Mouse (Mus musculus) heart, embryonic 16.5 days (tissue): ENCODE measurements at regions not wholly inside any gene's neighbourhood (a gene's known extent, or its start where the extent isn't known, plus 50 kb on each side); places are given as distances from the start of the nearest gene placed in this dataset.

Experiments used
- ATAC-seq: fragments of 200-750 bp; cut with Nextera tagmentation; replicated peaks from 2 replicates; pipeline ENCODE4 v1.8.0; 2017; ENCODE audit warnings: moderate number of reproducible peaks; ENCODE audit not compliant: insufficient read depth, low FRiP score; ENCODE audit errors: extremely low read depth
- H3K27ac ChIP-seq: fragments of 300-500 bp; sonication (generic); 2 replicates; pipeline ENCODE4 v1.5.1; 2014; ENCODE audit warnings: mild to moderate bottlenecking, low read length, control low read depth, moderate library complexity
- H3K27me3 ChIP-seq: fragments of 300-500 bp; sonication (generic); 2 replicates; pipeline ENCODE4 v1.6.1; 2014; ENCODE audit warnings: low read length, mixed read lengths; ENCODE audit not compliant: control insufficient read depth, insufficient read depth
- H3K36me3 ChIP-seq: fragments of 300-500 bp; sonication (generic); 2 replicates; pipeline ENCODE4 v1.6.1; 2014; ENCODE audit not compliant: control insufficient read depth, insufficient read depth
- H3K4me1 ChIP-seq: fragments of 300-500 bp; sonication (generic); 2 replicates; pipeline ENCODE4 v1.6.1; 2014; ENCODE audit warnings: low read length, mixed read lengths; ENCODE audit not compliant: control insufficient read depth, insufficient read depth
- H3K4me2 ChIP-seq: fragments of 300-500 bp; sonication (generic); 2 replicates; pipeline ENCODE4 v1.6.1; 2014; ENCODE audit warnings: low read depth, mild to moderate bottlenecking, control low read depth, low read length
- H3K4me3 ChIP-seq: fragments of 300-500 bp; sonication (generic); 2 replicates; pipeline ENCODE4 v1.5.1; 2014; ENCODE audit warnings: mild to moderate bottlenecking, control low read depth, low read length
- H3K9ac ChIP-seq: fragments of 300-500 bp; sonication (generic); 2 replicates; pipeline ENCODE4 v1.6.1; 2014; ENCODE audit warnings: low read length, control low read depth
- H3K9me3 ChIP-seq: fragments of 300-500 bp; sonication (generic); replicated peaks from 2 replicates; pipeline ENCODE4 v1.6.1; 2016; ENCODE audit warnings: low read length; ENCODE audit not compliant: control insufficient read depth
- WGBS: fragments of 180-500 bp; shearing (Covaris S2); extraction: QIAGEN DNeasy Blood & Tissue Kit; methylation state at CpG from one replicate; pipeline ENCODE4 v1.1.7; 2014; 5-methylcytosine and 5-hydroxymethylcytosine counted together

DNA sequence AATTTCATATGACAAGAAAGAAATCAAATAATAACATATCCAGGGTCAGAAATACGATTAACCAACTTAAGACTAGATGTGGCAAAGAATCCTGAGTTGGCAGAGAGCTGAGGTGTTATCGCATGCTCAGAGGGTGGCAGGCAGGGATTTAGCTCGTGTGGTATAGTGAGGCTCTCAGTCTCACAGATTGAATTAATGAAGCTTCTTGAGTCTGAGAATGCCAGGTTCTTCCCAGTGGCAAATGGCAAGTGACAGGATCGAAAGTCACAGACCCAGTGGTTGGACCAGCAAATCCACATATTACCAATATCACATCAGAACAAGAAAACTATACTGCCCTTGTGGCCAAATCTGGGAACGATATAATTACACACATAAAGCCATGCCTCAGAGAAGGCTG lies 101.3 kb upstream of the Peli2 start:
- 73% methylated on average over 5 of the region's 5 CpGs for WGBS
- no peak for ATAC-seq
- no peak overlapping the region for H3K9ac ChIP-seq
- H3K36me3 ChIP-seq: no peaks in the 10 kb centered on the region
- H3K27ac ChIP-seq: no peak overlapping the region
- no peaks in the 10 kb centered on the region for H3K27me3 ChIP-seq
- no peak overlapping the region for H3K4me3 ChIP-seq
- no peaks in the 10 kb centered on the region for H3K9me3 ChIP-seq
- H3K4me1 ChIP-seq: no peaks in the 10 kb centered on the region
- H3K4me2 ChIP-seq: no peak overlapping the region

DNA sequence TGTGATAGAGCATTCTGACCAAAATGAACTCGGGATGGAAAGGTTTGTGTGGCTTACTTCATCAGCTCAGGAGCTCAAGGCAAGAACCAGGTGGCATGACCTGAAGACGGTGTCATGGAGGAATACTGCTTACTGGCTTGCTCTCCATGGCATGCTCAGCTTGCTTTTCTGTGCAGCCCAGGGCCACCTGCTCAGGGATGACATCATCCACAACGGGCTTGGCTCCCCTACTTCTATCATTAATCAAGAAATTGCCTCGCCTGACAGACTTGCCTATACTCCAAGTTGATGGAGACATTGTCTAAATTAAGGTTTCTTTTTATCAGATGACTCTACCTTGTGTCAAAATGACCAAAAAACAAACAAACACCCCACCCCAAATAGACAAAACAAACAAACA lies 98.4 kb upstream of the Peli2 start:
- H3K9ac ChIP-seq: no peak overlapping the region
- WGBS: 72% methylated on average over 4 of the region's 4 CpGs
- H3K27ac ChIP-seq: no peak overlapping the region
- no peak overlapping the region for H3K4me3 ChIP-seq
- H3K4me2 ChIP-seq: no peak overlapping the region
- H3K36me3 ChIP-seq: no peaks in the 10 kb centered on the region
- no peaks in the 10 kb centered on the region for H3K4me1 ChIP-seq
- ATAC-seq: no peak
- no peaks in the 10 kb centered on the region; the same call in 1 of the 2 replicates for H3K9me3 ChIP-seq
- no peaks in the 10 kb centered on the region for H3K27me3 ChIP-seq

DNA sequence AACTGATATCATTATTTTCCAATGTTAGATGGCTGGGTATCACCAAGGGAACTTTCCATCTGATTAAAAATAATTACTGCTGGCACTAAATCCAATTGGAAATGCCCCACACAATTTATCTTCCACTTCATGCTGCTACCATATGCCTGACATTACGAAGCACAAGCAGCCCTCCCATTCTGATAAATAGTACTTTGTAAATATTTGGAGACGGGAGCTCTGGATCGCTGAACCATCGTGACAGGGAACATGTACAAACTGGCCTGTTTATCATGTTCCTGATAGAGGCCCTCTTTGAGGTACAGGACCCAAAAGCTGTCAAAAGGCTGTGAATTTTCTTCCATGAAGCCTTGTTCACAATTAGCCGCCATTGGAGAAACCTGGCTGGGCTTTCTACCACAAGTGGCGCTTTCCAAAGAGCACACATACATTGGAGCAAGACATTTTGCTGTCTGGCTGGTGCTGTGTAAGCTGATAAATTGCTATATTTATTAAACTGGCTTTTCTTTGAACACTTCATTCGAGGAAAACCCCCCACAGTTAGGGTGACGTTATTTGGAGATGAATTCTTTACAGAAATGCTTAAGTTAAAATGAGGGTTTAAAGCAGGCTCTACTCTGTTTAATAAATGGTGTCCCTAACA lies 96.5 kb upstream of the Peli2 start:
- H3K9me3 ChIP-seq: no peaks in the 10 kb centered on the region; the same call in 1 of the 2 replicates
- no peak for ATAC-seq

DNA sequence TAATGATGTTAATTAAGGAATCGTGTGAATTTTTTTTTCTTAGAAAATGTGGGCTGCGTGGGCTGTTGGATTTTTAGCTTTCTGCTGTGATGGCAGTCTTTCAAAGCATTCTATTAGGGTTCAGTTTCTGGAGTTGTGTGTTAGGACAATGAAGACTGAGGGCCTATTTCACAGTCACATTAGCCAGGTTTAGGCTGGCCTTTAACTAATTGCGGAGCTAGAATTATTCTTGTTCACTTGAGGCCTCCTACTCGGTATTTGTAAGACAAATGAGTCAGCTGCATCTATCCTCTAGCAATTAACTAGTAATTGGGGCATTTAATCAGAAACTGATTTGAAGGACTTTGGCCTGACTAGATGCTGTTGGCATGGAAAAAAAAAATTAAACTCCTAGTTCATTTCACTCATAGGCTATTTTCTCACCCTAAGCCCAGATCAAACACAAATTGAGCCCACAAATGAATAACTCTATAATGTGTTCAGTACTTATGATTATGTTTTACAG lies 81.3 kb upstream of the Peli2 start:
- Histone ChIP-seq H3K4me2 (no peak overlapping the region), H3K9ac (no peak overlapping the region), H3K27ac (no peak overlapping the region), H3K27me3 (no peaks in the 10 kb centered on the region), H3K4me3 (no peak overlapping the region), H3K4me1 (no peaks in the 10 kb centered on the region), H3K36me3 (no peaks in the 10 kb centered on the region), H3K9me3 (no peaks in the 10 kb centered on the region)
- no peak for ATAC-seq
- 79% methylated on average over 4 of the region's 4 CpGs for WGBS

More for the DNA sequence above, 96.5 kb upstream of the Peli2 start:
- H3K9ac ChIP-seq: no peak overlapping the region
- no peaks in the 10 kb centered on the region for H3K4me1 ChIP-seq
- no peak overlapping the region for H3K4me2 ChIP-seq
- 62% methylated on average over 8 of the region's 8 CpGs for WGBS
- H3K27ac ChIP-seq: no peak overlapping the region
- no peaks in the 10 kb centered on the region for H3K27me3 ChIP-seq
- no peak overlapping the region for H3K4me3 ChIP-seq
- H3K36me3 ChIP-seq: no peaks in the 10 kb centered on the region

DNA sequence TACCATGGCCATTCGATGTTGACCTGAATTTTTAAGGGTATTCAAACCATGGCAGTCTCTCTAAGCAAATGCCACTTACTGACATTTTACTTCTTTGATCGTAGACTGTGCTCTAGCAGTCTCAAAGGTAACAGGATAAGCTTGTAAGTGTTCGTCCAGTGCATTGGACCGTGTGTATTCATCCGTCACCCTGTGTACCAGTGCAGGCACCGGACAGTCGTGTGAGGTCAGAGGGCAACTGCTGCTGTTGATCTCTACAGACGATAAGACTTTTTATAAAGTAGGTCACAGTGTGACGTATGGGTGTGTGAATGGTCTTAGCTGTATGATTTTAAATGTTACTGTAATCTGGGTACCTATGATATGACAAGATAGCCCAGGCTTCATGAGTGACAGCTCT lies 74.5 kb upstream of the Peli2 start:
- no peak for ATAC-seq
- 76% methylated on average over 9 of the region's 9 CpGs for WGBS
- H3K27ac ChIP-seq: no peak overlapping the region
- H3K9me3 ChIP-seq: no peaks in the 10 kb centered on the region
- no peaks in the 10 kb centered on the region for H3K4me1 ChIP-seq
- no peak overlapping the region for H3K9ac ChIP-seq
- H3K4me3 ChIP-seq: no peak overlapping the region
- no peak overlapping the region for H3K4me2 ChIP-seq
- H3K36me3 ChIP-seq: no peaks in the 10 kb centered on the region
- H3K27me3 ChIP-seq: no peaks in the 10 kb centered on the region

DNA sequence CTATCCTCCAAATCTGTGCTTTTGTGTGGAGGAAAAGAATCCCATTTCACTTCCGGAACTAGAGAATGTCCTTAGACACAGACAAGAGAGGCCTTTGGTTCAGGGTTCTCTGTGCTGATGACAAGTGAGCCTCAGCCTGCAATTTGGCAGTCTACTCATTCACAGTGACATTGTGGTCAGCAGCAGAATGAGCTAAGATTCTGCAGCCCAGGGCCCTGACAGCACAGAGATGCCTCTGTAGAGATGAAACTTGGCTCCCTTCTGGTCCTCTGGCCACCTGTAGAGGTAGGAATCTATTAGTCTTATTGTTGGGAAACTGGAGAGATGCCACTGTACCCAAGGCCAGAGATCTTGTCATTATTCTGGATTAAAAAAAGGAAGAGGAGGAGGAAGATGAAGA lies 73.8 kb upstream of the Peli2 start:
- Histone ChIP-seq H3K27me3 (no peaks in the 10 kb centered on the region), H3K9me3 (no peaks in the 10 kb centered on the region), H3K4me3 (no peak overlapping the region), H3K9ac (no peak overlapping the region), H3K36me3 (no peaks in the 10 kb centered on the region), H3K4me2 (no peak overlapping the region), H3K4me1 (no peaks in the 10 kb centered on the region), H3K27ac (no peak overlapping the region)
- no peak for ATAC-seq
- 96% methylated on average over 1 of the region's 1 CpGs for WGBS

DNA sequence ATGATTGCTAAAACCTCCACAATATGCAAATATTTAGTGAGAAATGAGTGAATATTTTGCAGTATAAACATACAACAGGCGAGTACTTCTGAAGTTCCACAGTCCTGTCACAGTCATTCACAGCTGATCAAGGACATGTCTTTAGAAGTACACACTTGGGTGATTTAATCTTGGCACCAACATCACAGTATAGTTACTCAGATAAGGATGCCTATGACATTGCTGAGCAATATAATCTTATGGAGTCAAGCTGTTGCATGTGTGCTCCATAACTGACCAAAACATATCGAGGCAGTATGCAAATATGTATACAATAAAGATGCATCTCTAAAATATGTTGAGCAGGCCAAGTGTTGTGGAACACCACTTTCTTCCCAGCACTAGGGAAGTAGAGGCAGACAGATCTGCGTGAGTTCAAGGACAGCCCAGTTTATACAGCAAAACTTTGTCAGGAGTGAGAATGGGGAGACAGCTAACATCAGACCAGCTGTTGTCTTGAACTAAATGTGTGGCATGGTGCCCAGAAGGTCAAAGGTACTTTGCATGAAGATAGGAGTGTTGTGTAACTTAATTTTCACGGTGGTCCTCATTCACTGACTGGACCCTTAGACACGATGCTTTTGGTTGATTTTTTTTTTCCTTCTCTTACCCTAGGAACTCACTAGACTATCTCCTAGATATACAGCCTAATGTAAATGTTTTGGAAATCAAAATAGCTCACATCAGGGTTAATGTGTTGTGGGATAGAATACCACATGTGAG lies 70.7 kb upstream of the Peli2 start:
- Histone ChIP-seq H3K27me3 (no peaks in the 10 kb centered on the region), H3K4me1 (no peaks in the 10 kb centered on the region), H3K4me3 (no peak overlapping the region), H3K9ac (no peak overlapping the region), H3K36me3 (no peaks in the 10 kb centered on the region), H3K27ac (no peak overlapping the region), H3K4me2 (no peak overlapping the region), H3K9me3 (0 out of 2 replicates have a peak, but pooled peaks cover 3% of the 10 kb centered on the region)
- no peak for ATAC-seq
- 65% methylated on average over 5 of the region's 5 CpGs for WGBS

DNA sequence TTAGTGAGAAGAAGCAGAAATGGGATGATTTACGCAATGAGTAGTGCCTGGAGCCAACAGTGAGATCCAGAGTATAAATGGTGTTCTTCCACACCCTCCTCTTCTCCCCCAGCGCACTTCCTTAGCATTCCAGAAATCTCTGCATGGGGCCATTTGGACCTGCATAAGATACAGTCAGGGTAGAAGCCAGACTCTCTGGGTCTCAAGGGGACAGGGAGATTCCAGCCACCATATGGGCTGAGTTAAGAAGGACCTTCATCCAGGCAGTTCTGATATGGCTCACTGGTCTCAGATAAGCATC lies 70.2 kb upstream of the Peli2 start:
- Histone ChIP-seq H3K4me2 (no peak overlapping the region), H3K27ac (no peak overlapping the region), H3K9ac (no peak overlapping the region), H3K36me3 (no peaks in the 10 kb centered on the region), H3K4me3 (no peak overlapping the region), H3K4me1 (no peaks in the 10 kb centered on the region), H3K27me3 (no peaks in the 10 kb centered on the region), H3K9me3 (0 out of 2 replicates have a peak, but pooled peaks cover 3% of the 10 kb centered on the region)
- no peak for ATAC-seq
- 60% methylated on average over 2 of the region's 2 CpGs for WGBS

DNA sequence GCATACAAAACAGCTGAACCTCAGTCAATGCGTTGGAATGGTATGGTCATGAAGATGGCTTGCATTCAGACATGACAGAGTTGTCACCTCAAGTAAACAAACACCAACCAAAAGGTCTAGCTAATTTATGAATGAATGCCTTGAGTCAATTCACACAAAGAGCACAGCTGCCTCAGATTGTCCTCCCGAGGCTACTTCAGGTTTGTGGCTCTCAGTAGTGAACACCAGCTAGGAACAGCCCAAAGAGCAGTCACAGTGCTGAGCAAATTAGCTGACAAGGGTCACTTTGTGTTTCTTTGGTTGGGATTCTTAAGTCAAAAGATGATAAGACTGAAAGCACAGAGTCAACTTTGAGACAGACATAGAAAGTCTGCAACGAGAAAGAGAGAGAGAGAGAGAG lies 68.7 kb upstream of the Peli2 start:
- no peak for ATAC-seq
- H3K4me2 ChIP-seq: no peak overlapping the region
- no peaks in the 10 kb centered on the region for H3K36me3 ChIP-seq
- H3K4me1 ChIP-seq: no peaks in the 10 kb centered on the region
- 53% methylated on average over 3 of the region's 3 CpGs for WGBS
- H3K27me3 ChIP-seq: no peaks in the 10 kb centered on the region
- no peak overlapping the region for H3K9ac ChIP-seq
- no peak overlapping the region for H3K27ac ChIP-seq
- H3K9me3 ChIP-seq: 0 out of 2 replicates have a peak, but pooled peaks cover 3% of the 10 kb centered on the region
- no peak overlapping the region for H3K4me3 ChIP-seq
